Mouse (Mus musculus): ENCODE measurements around the gene Ms4a4a. TPM values are rescaled to one million over a fixed set of nuclear protein-coding genes. Genes with fewer than 3 reads are reported as not detected.

Gene Ms4a4a
- total and polyA plus RNA-seq, 3 experiments = 0.35 to 8.0 (median 5.7) TPM

DNA sequence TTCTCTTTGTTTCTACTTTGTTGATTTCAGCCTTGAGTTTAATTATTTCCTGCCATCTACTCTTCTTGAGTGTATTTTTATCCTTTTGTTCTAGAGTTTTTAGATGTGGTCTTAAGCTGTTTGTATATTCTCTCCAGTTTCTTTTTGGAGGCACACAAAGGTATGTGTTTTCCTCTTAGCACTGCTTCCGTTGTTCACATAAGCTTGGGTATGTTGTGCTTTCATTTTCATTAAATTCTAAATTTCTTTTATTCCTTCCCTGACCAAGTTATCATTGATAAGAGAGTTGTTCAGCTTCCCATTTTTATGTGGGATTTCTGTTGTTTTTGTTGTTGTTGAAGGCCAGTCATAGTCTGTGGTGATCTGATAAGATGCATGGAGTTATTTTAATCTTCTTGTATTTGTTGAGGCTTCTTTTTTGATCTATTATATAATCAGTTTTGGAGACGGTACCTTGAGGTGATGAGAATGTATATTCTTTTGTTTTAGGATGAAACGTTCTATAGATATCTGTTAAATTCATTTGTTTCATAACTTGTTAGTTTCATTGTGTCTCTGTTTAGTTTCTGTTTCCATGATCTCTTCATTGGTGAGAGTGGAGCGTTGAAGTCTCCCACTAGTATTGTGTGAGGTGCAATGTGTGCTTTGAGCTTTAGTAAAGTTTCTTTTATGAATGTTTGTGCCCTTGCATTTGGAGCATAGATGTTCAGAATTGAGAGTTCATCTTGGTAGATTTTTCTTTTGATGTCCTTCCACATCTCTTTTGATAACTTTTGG is 59.9 kb downstream of the Ms4a4a start:
- Histone ChIP-seq H3K79me2 (replicated peaks; ENCODE audit: control insufficient read depth, insufficient read depth, low read length) (no peaks in the 10 kb centered on the region), H3K27ac (no peak overlapping the region), H3K36me3 (ENCODE audit: control insufficient read depth, insufficient read depth, low read length) (no peaks in the 10 kb centered on the region), H3K9ac (ENCODE audit: low read depth, low read length) (no peak overlapping the region), H3K27me3 (ENCODE audit: control insufficient read depth, insufficient read depth, low read length) (no peaks in the 10 kb centered on the region), H3K4me3 (no peak overlapping the region), H3K4me1 (ENCODE audit: control insufficient read depth, insufficient read depth, low read length) (no peaks in the 10 kb centered on the region)
- WGBS = 77% methylated on average over 4 of the region's 4 CpGs
- no peak for DNase-seq
- intact Hi-C loops (cut with DNase I) = no loop called here
- TF ChIP-seq CTCF (IDR thresholded peaks at IDR 0.05) (no peak), EP300 (IDR thresholded peaks at IDR 0.05; ENCODE audit: insufficient read depth, low read depth, low read length) (no peak), POLR2A (IDR thresholded peaks at IDR 0.05; ENCODE audit: insufficient read depth, low read depth, low read length) (no peak)

Other genes starting within 250 kb of the Ms4a4a start
- not detected for gene 1700017D01Rik, start 244.6 kb upstream of the Ms4a4a start, total RNA-seq (2021)
- gene 1700017D01Rik, start 244.6 kb upstream of the Ms4a4a start, polyA plus RNA-seq (2012; rRNA removed) = 0.08 and 0.15 TPM in 2 replicates
- not detected for gene 1700025F22Rik, start 210.2 kb upstream of the Ms4a4a start, total RNA-seq (2021)
- gene 1700025F22Rik, start 210.2 kb upstream of the Ms4a4a start, polyA plus RNA-seq (2012; rRNA removed) = not detected in 2 replicates
- not detected for gene Ms4a13, start 178.8 kb upstream of the Ms4a4a start, total RNA-seq (2021)
- not detected in 2 replicates for gene Ms4a13, start 178.8 kb upstream of the Ms4a4a start, polyA plus RNA-seq (2012; rRNA removed)
- not detected for gene Ms4a12, start 143.1 kb upstream of the Ms4a4a start, total RNA-seq (2021)
- gene Ms4a12, start 143.1 kb upstream of the Ms4a4a start, polyA plus RNA-seq (2012; rRNA removed) = not detected in 2 replicates
- under 1 TPM; 0.47 to 0.73 TPM for gene Ms4a1, start 109.3 kb upstream of the Ms4a4a start, total RNA-seq (2021)
- gene Ms4a1, start 109.3 kb upstream of the Ms4a4a start, polyA plus RNA-seq (2012; rRNA removed) = 0.50 and 1.1 TPM in 2 replicates
- gene Ms4a5, start 91.7 kb upstream of the Ms4a4a start, total RNA-seq (2021) = not detected
- not detected in 2 replicates for gene Ms4a5, start 91.7 kb upstream of the Ms4a4a start, polyA plus RNA-seq (2012; rRNA removed)
- gene Ms4a14, start 61.1 kb upstream of the Ms4a4a start, total RNA-seq (2021) = not detected
- 0.25 and 0.32 TPM in 2 replicates for gene Ms4a14, start 61.1 kb upstream of the Ms4a4a start, polyA plus RNA-seq (2012; rRNA removed)
- gene Ms4a7, start 39.4 kb upstream of the Ms4a4a start, total RNA-seq (2021) = 1 to 10 TPM in 1 of 2 experiments, under 1 TPM in 1; 0.76 to 1.0 TPM
- 2.1 and 2.2 TPM in 2 replicates for gene Ms4a7, start 39.4 kb upstream of the Ms4a4a start, polyA plus RNA-seq (2012; rRNA removed)
- under 1 TPM; 0.77 to 0.84 TPM for gene Ms4a4c, start 29.2 kb downstream of the Ms4a4a start, total RNA-seq (2021)
- 0.18 and 1.2 TPM in 2 replicates for gene Ms4a4c, start 29.2 kb downstream of the Ms4a4a start, polyA plus RNA-seq (2012; rRNA removed)
- under 1 TPM; 0.59 to 0.65 TPM for gene Ms4a4b, start 68.0 kb downstream of the Ms4a4a start, total RNA-seq (2021)
- gene Ms4a4b, start 68.0 kb downstream of the Ms4a4a start, polyA plus RNA-seq (2012; rRNA removed) = 1.8 and 2.8 TPM in 2 replicates
- 1 to 10 TPM; 8.1 to 9.1 TPM for gene Ms4a6c, start 93.8 kb downstream of the Ms4a4a start, total RNA-seq (2021)
- 3.9 and 4.0 TPM in 2 replicates for gene Ms4a6c, start 93.8 kb downstream of the Ms4a4a start, polyA plus RNA-seq (2012; rRNA removed)
- under 1 TPM in 1 of 2 experiments, not detected in 1; 0.32 TPM for gene Gm8369, start 110.4 kb downstream of the Ms4a4a start, total RNA-seq (2021)
- 1.4 and 1.7 TPM in 2 replicates for gene Gm8369, start 110.4 kb downstream of the Ms4a4a start, polyA plus RNA-seq (2012; rRNA removed)
- 1 to 10 TPM; 5.1 to 9.3 TPM for gene Ms4a6b, start 141.0 kb downstream of the Ms4a4a start, total RNA-seq (2021)
- gene Ms4a6b, start 141.0 kb downstream of the Ms4a4a start, polyA plus RNA-seq (2012; rRNA removed) = 3.1 and 4.5 TPM in 2 replicates
- gene Ms4a4d, start 161.3 kb downstream of the Ms4a4a start, total RNA-seq (2021) = 1 to 10 TPM; 6.9 to 8.0 TPM
- gene Ms4a4d, start 161.3 kb downstream of the Ms4a4a start, polyA plus RNA-seq (2012; rRNA removed) = 16.0 and 19.6 TPM in 2 replicates
- 1 to 10 TPM; 3.6 to 3.9 TPM for gene Ms4a6d, start 229.3 kb downstream of the Ms4a4a start, total RNA-seq (2021)
- gene Ms4a6d, start 229.3 kb downstream of the Ms4a4a start, polyA plus RNA-seq (2012; rRNA removed) = 1.8 and 2.7 TPM in 2 replicates
- gene Ms4a2, start 248.2 kb downstream of the Ms4a4a start, total RNA-seq (2021) = under 1 TPM in 1 of 2 experiments, not detected in 1; 0.16 TPM
- gene Ms4a2, start 248.2 kb downstream of the Ms4a4a start, polyA plus RNA-seq (2012; rRNA removed) = 0.12 and 0.18 TPM in 2 replicates